Mouse (Mus musculus) thymus, adult 2 months (tissue): ENCODE data around the gene Fbxo9.

Source experiments
- CTCF ChIP-seq: fragments of 200-500 bp; IDR thresholded peaks from 2 replicates; pipeline ENCODE4 v1.5.1; 2012; ENCODE audit warnings: mild to moderate bottlenecking, control low read depth, low read length, moderate library complexity, borderline replicate concordance; ENCODE audit not compliant: control insufficient read depth, poor library complexity, insufficient read depth; ENCODE audit errors: extremely low read depth
- POLR2A ChIP-seq: fragments of 200-500 bp; IDR thresholded peaks from 2 replicates; pipeline ENCODE4 v1.6.1; 2012; ENCODE audit warnings: mild to moderate bottlenecking, low read length, control low read depth, moderate library complexity; ENCODE audit not compliant: control insufficient read depth, poor library complexity, insufficient read depth; ENCODE audit errors: extremely low read depth

DNA sequence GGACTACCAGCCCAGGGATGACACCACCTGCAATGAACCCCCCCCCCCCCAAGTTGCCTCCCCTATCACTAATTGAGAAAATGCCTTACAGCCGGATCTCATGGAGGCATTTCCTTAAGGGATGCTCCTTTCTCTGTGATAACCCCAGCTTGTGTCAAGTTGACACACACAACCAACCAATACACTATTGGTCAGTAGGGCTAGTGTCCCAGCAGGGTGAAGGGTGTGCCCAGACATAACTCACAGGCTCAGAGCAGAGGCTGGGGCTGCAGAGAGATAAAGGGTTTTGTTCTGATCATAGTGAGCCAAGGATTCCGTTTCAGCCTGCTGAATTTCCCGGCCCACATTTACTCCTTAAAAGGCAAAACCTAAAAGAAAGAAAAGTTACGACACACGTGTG is 38.4 kb downstream of the Fbxo9 start:
- TF ChIP-seq POLR2A (no peak), CTCF (no peak)
